Mouse (Mus musculus) G1E (cell line): ENCODE measurements at regions not wholly inside any gene's neighbourhood (a gene's known extent, or its start where the extent isn't known, plus 50 kb on each side); places are given as distances from the start of the nearest gene placed in this dataset.

Experiments used
- CTCF ChIP-seq: IDR thresholded peaks from 2 replicates; pipeline ENCODE4 v1.5.1; 2012; ENCODE audit warnings: low read depth, low read length, inconsistent platforms, mixed read lengths
- GATA1 ChIP-seq: IDR thresholded peaks from 2 replicates; pipeline ENCODE4 v1.6.1; 2012; ENCODE audit warnings: borderline replicate concordance, low read length, inconsistent platforms, mixed read lengths

DNA sequence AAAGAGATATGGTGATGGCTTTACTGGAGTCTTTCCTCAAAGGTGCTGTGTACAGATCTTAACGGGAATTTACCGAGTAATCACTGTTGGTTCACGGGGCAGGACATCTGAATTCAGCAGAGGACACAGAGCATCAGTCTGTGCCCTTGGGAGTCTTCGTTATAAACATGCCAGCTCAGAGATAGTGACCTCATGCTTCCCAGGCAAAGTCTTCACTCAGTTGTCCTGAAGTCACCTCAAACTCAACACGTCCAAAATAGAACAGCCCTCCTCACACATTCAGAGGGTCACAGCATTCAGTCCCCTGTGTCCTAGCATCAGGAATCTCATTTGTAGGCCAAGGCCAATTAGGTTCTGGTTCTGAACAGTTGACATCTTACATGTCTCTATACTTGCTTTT lies 151.9 kb upstream of the Nrip1 start:
- TF ChIP-seq CTCF = no peak
- no peak for TF ChIP-seq GATA1
